8 mouse cellular contexts compared by ENCODE assay signal in the genomic region with DNA sequence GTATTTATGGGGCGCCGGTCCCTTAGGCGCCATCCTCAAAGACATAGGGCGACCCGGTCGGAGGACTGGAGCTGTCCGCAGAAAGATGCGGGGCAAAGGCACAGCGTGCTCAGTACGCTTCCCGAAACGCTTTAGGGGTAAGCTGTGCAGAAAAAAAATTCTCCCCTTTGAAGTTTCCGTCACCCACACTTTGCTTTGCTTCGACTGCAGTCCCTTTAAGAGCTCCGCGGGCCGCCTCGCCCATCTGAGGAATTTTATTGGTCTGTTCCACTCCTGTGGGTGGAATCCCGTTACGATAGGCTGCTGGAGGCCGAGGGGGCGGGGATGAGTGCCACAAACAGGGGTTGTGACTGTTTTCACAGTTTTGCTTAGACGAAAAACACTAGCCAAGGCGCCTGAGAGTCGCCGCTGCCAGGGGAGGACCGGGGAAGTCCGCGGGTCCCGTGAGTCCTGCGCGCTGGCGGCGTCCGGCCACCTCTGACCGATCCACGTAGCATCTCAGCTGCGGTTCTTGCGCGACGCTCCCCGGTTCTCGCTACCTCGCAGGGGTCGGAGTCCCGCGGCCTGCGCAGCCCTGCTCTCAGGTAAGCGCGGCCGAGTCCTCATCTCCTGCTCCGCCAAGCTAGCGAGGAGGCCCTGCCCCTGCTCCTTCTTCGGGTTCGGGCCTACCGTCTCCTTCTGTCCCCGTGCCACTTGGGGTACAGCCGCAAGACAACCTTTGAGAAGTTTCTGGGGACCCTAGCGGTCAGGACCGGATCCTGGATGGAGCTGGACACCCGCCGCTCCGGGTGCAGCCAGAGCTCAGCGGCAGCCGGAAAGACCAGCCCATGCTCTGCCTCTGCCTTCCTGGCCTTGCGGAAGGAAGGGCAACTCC. TPM values are rescaled to one million over a fixed set of nuclear protein-coding genes. Genes with fewer than 3 reads are reported as not detected.
A peak's percentile ranks its signal among the peaks of the same experiment; 100 is the strongest.
DNase-seq lines count a peak whose midpoint lies in the region; ATAC-seq lines count a peak whose summit lies in the region.

TSS of gene Tpra1 (plus strand) at position 305 of the 874 bp plus-strand sequence.

- peaks cover 35% of the 10 kb centered on the region for H3K4me1 ChIP-seq in hindbrain, embryonic 12.5 days

- H3K27me3 ChIP-seq in hindbrain, embryonic 12.5 days, result no peaks in the 10 kb centered on the region

- H3K36me3 ChIP-seq in hindbrain, embryonic 12.5 days, result no peaks in the 10 kb centered on the region

- H3K4me2 ChIP-seq in hindbrain, embryonic 12.5 days (replicated peaks), result peak within 1 kb of the TSS; percentile 90

- peak; percentile 90 for ATAC-seq in hindbrain, embryonic 12.5 days (ENCODE audit: low FRiP score)

- DNase-seq in Muller cell, postnatal 12 days (ENCODE audit: inconsistent ontology term), result peak; percentile 98
- DNase-seq in cerebellum, adult 9-11 months, result peak; percentile 95
- DNase-seq in frontal cortex, postnatal 10 days (ENCODE audit: low spot score in 2 of 2), result peak; percentile 92 to 93
- peak; percentile 91 to 96 for DNase-seq in layer of hippocampus, postnatal 14 days (ENCODE audit: low spot score in 2 of 2)
- peak; percentile 95 for DNase-seq in lung, postnatal 14 days
- peak; percentile 81 for DNase-seq in retina, adult 2 months (ENCODE audit: low read depth, low spot score)
- DNase-seq in thymus, postnatal 36 days, result peak; percentile 92 to 96

- H3K9ac ChIP-seq in hindbrain, embryonic 12.5 days, result peak within 1 kb of the TSS; percentile 83

- H3K9me3 ChIP-seq in hindbrain, embryonic 12.5 days (replicated peaks), result no peaks in the 10 kb centered on the region

- under 1% methylated on average over 66 of the region's 66 CpGs for WGBS in hindbrain, embryonic 12.5 days

- H3K4me3 ChIP-seq in hindbrain, embryonic 12.5 days, result peak within 1 kb of the TSS; percentile 74

- peak within 1 kb of the TSS; percentile 90 for H3K27ac ChIP-seq in hindbrain, embryonic 12.5 days

RNA-seq across cellular contexts. Expression of gene Tpra1, which starts in this region (rescaled TPM):
- polyA plus RNA-seq in hindbrain, embryonic 12.5 days (2016; fragmentation: Nextera tagmentation; extraction: Ambion mirVana), result 67.3 and 76.0 TPM in 2 replicates
- total RNA-seq in layer of hippocampus, postnatal 14 days (2021), result 10 to 100 TPM; 36.7 to 38.0 TPM

Comparison
In these comparisons a context has a peak if more than half of its experiments do, and no peak if none do; other contexts are left out.
1. Peak in every context shown above with its lines: DNase-seq, ATAC-seq, H3K4me3 ChIP-seq and H3K27ac ChIP-seq.